Mouse (Mus musculus): Measurements from ENCODE around the gene Klhl11. TPM values are rescaled to one million over a fixed set of nuclear protein-coding genes. Genes with fewer than 3 reads are reported as not detected.

Gene Klhl11
- total RNA-seq, 2 experiments from 2014 or later = 9.8 to 17.2 TPM

- ATAC-seq (replicated peaks; ENCODE audit: poor library complexity) = peak; percentile 78
Measured at GRCm38 (mm10) chr11:100414021-100414913, 58.3 kb downstream of the Klhl11 start, which contains the start of gene P3h4. Gene P3h4, minus strand, starts transcription at chr11:100414836.

- ATAC-seq (replicated peaks; ENCODE audit: poor library complexity) = no peak
Measured at GRCm38 (mm10) chr11:100413541-100413940, 59.0 kb downstream of the Klhl11 start.

Other genes starting within 250 kb of the Klhl11 start
- gene Krt16, start 223.8 kb downstream of the Klhl11 start, total RNA-seq (2015) = not detected in 2 replicates
- not detected in 2 replicates for gene Krt16, start 223.8 kb downstream of the Klhl11 start, total RNA-seq (2017)
- not detected in 2 replicates for gene Krt17, start 211.7 kb downstream of the Klhl11 start, total RNA-seq (2015)
- gene Krt17, start 211.7 kb downstream of the Klhl11 start, total RNA-seq (2017) = not detected in 2 replicates
- gene Krt42, start 202.9 kb downstream of the Klhl11 start, total RNA-seq (2015) = not detected in 2 replicates
- not detected in 2 replicates for gene Krt42, start 202.9 kb downstream of the Klhl11 start, total RNA-seq (2017)
- 1,262 and 1,322 TPM in 2 replicates for gene Eif1, start 152.9 kb downstream of the Klhl11 start, total RNA-seq (2015)
- gene Eif1, start 152.9 kb downstream of the Klhl11 start, total RNA-seq (2017) = 95.6 and 142 TPM in 2 replicates
- not detected in 2 replicates for gene Gast, start 138.3 kb downstream of the Klhl11 start, total RNA-seq (2015)
- gene Gast, start 138.3 kb downstream of the Klhl11 start, total RNA-seq (2017) = not detected in 2 replicates
- not detected in 2 replicates for gene Hap1, start 116.6 kb downstream of the Klhl11 start, total RNA-seq (2015)
- gene Hap1, start 116.6 kb downstream of the Klhl11 start, total RNA-seq (2017) = not detected in 2 replicates
- gene Jup, start 75.0 kb downstream of the Klhl11 start, total RNA-seq (2015) = 1.5 and 4.0 TPM in 2 replicates
- gene Jup, start 75.0 kb downstream of the Klhl11 start, total RNA-seq (2017) = 1.4 and 2.5 TPM in 2 replicates
- gene P3h4, start 57.9 kb downstream of the Klhl11 start, total RNA-seq (2015) = 0.05 TPM in 1 of 2 replicates, not detected in the other
- gene P3h4, start 57.9 kb downstream of the Klhl11 start, total RNA-seq (2017) = 0.08 TPM in 1 of 2 replicates, not detected in the other
- not detected in 2 replicates for gene Fkbp10, start 57.0 kb downstream of the Klhl11 start, total RNA-seq (2015)
- gene Fkbp10, start 57.0 kb downstream of the Klhl11 start, total RNA-seq (2017) = not detected in 2 replicates
- 21.4 and 32.9 TPM in 2 replicates for gene Nt5c3b, start 30.9 kb downstream of the Klhl11 start, total RNA-seq (2015)
- gene Nt5c3b, start 30.9 kb downstream of the Klhl11 start, total RNA-seq (2017) = 31.8 and 37.3 TPM in 2 replicates
- not detected in 2 replicates for gene Klhl10, start 30.8 kb downstream of the Klhl11 start, total RNA-seq (2015)
- gene Klhl10, start 30.8 kb downstream of the Klhl11 start, total RNA-seq (2017) = 0.10 and 0.33 TPM in 2 replicates
- gene Acly, start 55.3 kb upstream of the Klhl11 start, total RNA-seq (2015) = 80.4 and 81.7 TPM in 2 replicates
- 89.1 and 101 TPM in 2 replicates for gene Acly, start 55.3 kb upstream of the Klhl11 start, total RNA-seq (2017)
- gene Ttc25, start 72.9 kb upstream of the Klhl11 start, total RNA-seq (2015) = 0.05 TPM in 1 of 2 replicates, not detected in the other
- gene Ttc25, start 72.9 kb upstream of the Klhl11 start, total RNA-seq (2017) = 0.04 and 0.30 TPM in 2 replicates
- 6.9 and 8.2 TPM in 2 replicates for gene Cnp, start 102.2 kb upstream of the Klhl11 start, total RNA-seq (2015)
- 16.2 and 21.7 TPM in 2 replicates for gene Cnp, start 102.2 kb upstream of the Klhl11 start, total RNA-seq (2017)
- 17.0 and 22.2 TPM in 2 replicates for gene Nkiras2, start 146.5 kb upstream of the Klhl11 start, total RNA-seq (2015)
- gene Nkiras2, start 146.5 kb upstream of the Klhl11 start, total RNA-seq (2017) = 9.9 and 16.6 TPM in 2 replicates
- 81.2 and 93.3 TPM in 2 replicates for gene Dnajc7, start 147.4 kb upstream of the Klhl11 start, total RNA-seq (2015)
- 102 and 136 TPM in 2 replicates for gene Dnajc7, start 147.4 kb upstream of the Klhl11 start, total RNA-seq (2017)
- not detected in 2 replicates for gene Zfp385c, start 219.7 kb upstream of the Klhl11 start, total RNA-seq (2015)
- not detected in 2 replicates for gene Zfp385c, start 219.7 kb upstream of the Klhl11 start, total RNA-seq (2017)
- gene Dhx58, start 231.5 kb upstream of the Klhl11 start, total RNA-seq (2015) = 10.4 and 11.1 TPM in 2 replicates
- 11.5 and 13.6 TPM in 2 replicates for gene Dhx58, start 231.5 kb upstream of the Klhl11 start, total RNA-seq (2017)
- 31.7 and 40.1 TPM in 2 replicates for gene Kat2a, start 239.7 kb upstream of the Klhl11 start, total RNA-seq (2015)
- 28.9 and 30.4 TPM in 2 replicates for gene Kat2a, start 239.7 kb upstream of the Klhl11 start, total RNA-seq (2017)
- not detected in 2 replicates for gene Hspb9, start 241.1 kb upstream of the Klhl11 start, total RNA-seq (2015)
- 0.37 and 0.47 TPM in 2 replicates for gene Hspb9, start 241.1 kb upstream of the Klhl11 start, total RNA-seq (2017)